Comparison of ENCODE assay signal across 16 mouse cellular contexts in genomic region chr7:40325188-40325705, GRCm38 (mm10).
DNase-seq lines count a peak whose midpoint lies in the region; ATAC-seq lines count a peak whose summit lies in the region.
"Had no signal": no experiment of that assay in that cellular context is flagged by ENCODE, and none has a peak within 500 bp of the region (broad histone marks: within the 10 kb centered on the region; RNA-seq: fewer than 3 reads in every experiment).

No protein-coding gene starts in this region.

- DNase-seq in heart, adult 11 months: peak; percentile 90
- peak; percentile 32 for DNase-seq in ES-CJ7 (ENCODE audit: low read depth, low spot score)
- DNase-seq in adrenal gland, postnatal 10 days: peak; percentile 10
- DNase-seq in gastrocnemius, postnatal 25 days: peak; percentile 45
- no peak for DNase-seq in lung, postnatal 36 days
- DNase-seq: cerebellum, adult 11-12 months; layer of hippocampus, adult 9-11 months; right cerebral cortex, postnatal 4 days; thymus, postnatal 25 days had no signal

- H3K4me2 ChIP-seq in heart, embryonic 11.5 days: no peak overlapping the region
- H3K4me2 ChIP-seq in kidney, embryonic 15.5 days: no peak overlapping the region
- H3K4me2 ChIP-seq: liver, embryonic 12.5 days; stomach, embryonic 15.5 days had no signal

- H3K4me3 ChIP-seq in heart, embryonic 11.5 days (ENCODE audit: low read depth, low read length): no peak overlapping the region
- no peak overlapping the region for H3K4me3 ChIP-seq in kidney, embryonic 15.5 days (replicated peaks)
- H3K4me3 ChIP-seq: liver, embryonic 12.5 days; stomach, embryonic 15.5 days had no signal

- no peak overlapping the region for H3K27ac ChIP-seq in heart, embryonic 11.5 days (ENCODE audit: low read depth, low read length)
- no peak overlapping the region for H3K27ac ChIP-seq in kidney, embryonic 15.5 days
- H3K27ac ChIP-seq: kidney, postnatal 0 days; liver, embryonic 12.5 days; stomach, embryonic 15.5 days had no signal

- no peak overlapping the region for H3K9ac ChIP-seq in heart, embryonic 11.5 days (ENCODE audit: low read depth, low read length)
- H3K9ac ChIP-seq in kidney, embryonic 15.5 days: no peak overlapping the region
- H3K9ac ChIP-seq: liver, embryonic 12.5 days; stomach, embryonic 15.5 days had no signal

- WGBS in heart, embryonic 11.5 days (ENCODE audit: insufficient replicate concordance): 73% methylated on average over 3 of the region's 3 CpGs
- WGBS in kidney, embryonic 15.5 days: 85% methylated on average over 3 of the region's 3 CpGs

- no peak; the same call in 1 of the 2 replicates for ATAC-seq in heart, embryonic 11.5 days (replicated peaks; ENCODE audit: insufficient number of reproducible peaks, low FRiP score, low TSS enrichment)
- ATAC-seq in kidney, embryonic 15.5 days (replicated peaks; ENCODE audit: low FRiP score): no peak
- no peak for ATAC-seq in erythroblast, adult 5-6 weeks (replicated peaks; ENCODE audit: low FRiP score, poor library complexity, severe bottlenecking)
- ATAC-seq: CD4-positive, CD25-positive, alpha-beta regulatory T cell, adult 4 months; liver, embryonic 12.5 days had no signal

- no peaks in the 10 kb centered on the region for H3K27me3 ChIP-seq in heart, embryonic 11.5 days (ENCODE audit: control insufficient read depth, insufficient read depth, low read length)
- no peaks in the 10 kb centered on the region for H3K27me3 ChIP-seq in kidney, embryonic 15.5 days
- H3K27me3 ChIP-seq: liver, embryonic 12.5 days; stomach, embryonic 15.5 days had no signal

- H3K9me3 ChIP-seq in heart, embryonic 11.5 days (replicated peaks; ENCODE audit: control insufficient read depth, low read length): no peaks in the 10 kb centered on the region
- H3K9me3 ChIP-seq in kidney, embryonic 15.5 days (replicated peaks): no peaks in the 10 kb centered on the region
- H3K9me3 ChIP-seq: stomach, embryonic 15.5 days had no signal

- H3K36me3 ChIP-seq in heart, embryonic 11.5 days (ENCODE audit: control insufficient read depth, insufficient read depth, low read length): no peaks in the 10 kb centered on the region
- H3K36me3 ChIP-seq in kidney, embryonic 15.5 days: no peaks in the 10 kb centered on the region
- H3K36me3 ChIP-seq: liver, embryonic 12.5 days; stomach, embryonic 15.5 days had no signal

- H3K4me1 ChIP-seq in heart, embryonic 11.5 days (ENCODE audit: control insufficient read depth, insufficient read depth, low read length): no peaks in the 10 kb centered on the region
- no peaks in the 10 kb centered on the region for H3K4me1 ChIP-seq in kidney, embryonic 15.5 days
- H3K4me1 ChIP-seq: liver, embryonic 12.5 days; stomach, embryonic 15.5 days had no signal
